Mouse (Mus musculus) small intestine, adult 2 months (tissue): ENCODE measurements at regions not wholly inside any gene's neighbourhood (a gene's known extent, or its start where the extent isn't known, plus 50 kb on each side); places are given as distances from the start of the nearest gene placed in this dataset.

Experiments
- CTCF ChIP-seq: fragments of 200-500 bp; IDR thresholded peaks from 2 replicates; pipeline ENCODE4 v1.5.1; 2012; ENCODE audit warnings: low read depth, mild to moderate bottlenecking, control low read depth, inconsistent platforms, low read length, moderate library complexity, mixed read lengths; ENCODE audit not compliant: insufficient replicate concordance, insufficient read length; ENCODE audit errors: extremely low read depth
- POLR2A ChIP-seq: fragments of 200-500 bp; IDR thresholded peaks from 2 replicates; pipeline ENCODE4 v1.6.1; 2012; ENCODE audit warnings: low read depth, mild to moderate bottlenecking, control low read depth, inconsistent platforms, low read length, moderate library complexity

DNA sequence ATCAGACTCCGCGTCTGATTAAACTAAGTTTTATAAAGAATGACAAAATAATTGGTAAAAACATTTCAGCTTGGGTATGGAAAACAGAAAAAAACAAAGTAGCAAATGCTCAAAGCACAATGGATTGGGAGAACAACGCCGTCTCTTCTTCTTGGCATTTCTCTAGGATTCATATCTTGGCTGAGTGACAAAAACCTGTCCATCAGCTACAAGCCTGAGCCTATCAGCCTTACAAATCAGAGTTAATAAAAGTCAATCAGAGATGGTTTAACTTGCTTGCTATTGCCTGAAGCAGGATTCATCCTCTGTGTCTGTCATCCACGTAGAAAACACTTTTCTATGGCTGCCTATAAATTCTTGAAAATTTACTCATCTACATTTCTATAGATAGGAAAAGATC is 206.2 kb upstream of the BC052040 start:
- no peak for TF ChIP-seq CTCF
- TF ChIP-seq POLR2A: no peak
